10 mouse cellular contexts compared by ENCODE assay signal in the genomic region with DNA sequence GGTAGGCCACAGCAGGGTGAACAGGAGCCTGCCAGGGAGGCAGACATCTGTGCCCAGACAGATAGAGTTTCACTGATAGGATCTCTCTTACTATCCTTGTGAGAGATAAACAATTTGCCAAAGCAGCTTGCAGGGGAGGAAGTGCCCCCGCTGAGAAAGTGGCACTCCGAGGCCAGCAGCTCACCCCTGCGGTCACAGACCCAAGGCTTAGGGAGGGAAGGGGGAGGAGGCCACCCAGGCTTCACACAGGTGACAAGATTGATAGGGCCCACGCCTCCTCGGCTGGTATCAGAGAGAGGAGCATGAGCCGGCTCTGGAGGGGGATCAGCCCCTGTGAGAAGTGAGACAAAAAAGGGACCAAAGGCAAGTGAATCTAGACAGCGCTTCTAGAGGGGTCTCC.
DNase-seq lines count a peak whose midpoint lies in the region; ATAC-seq and TF ChIP-seq lines count a peak whose summit lies in the region.
"Had no signal": no experiment of that assay in that cellular context is flagged by ENCODE, and none has a peak within 500 bp of the region (broad histone marks: within the 10 kb centered on the region; RNA-seq: fewer than 3 reads in every experiment).

No protein-coding gene starts in this region.

- H3K36me3 ChIP-seq in kidney, postnatal 0 days (ENCODE audit: insufficient read depth, low read length): no peaks in the 10 kb centered on the region
- no peaks in the 10 kb centered on the region for H3K36me3 ChIP-seq in embryonic facial prominence, embryonic 10.5 days (replicated peaks)
- H3K36me3 ChIP-seq: limb, embryonic 13.5 days had no signal

- no peak overlapping the region for H3K9ac ChIP-seq in kidney, postnatal 0 days (ENCODE audit: low read depth, low read length)
- H3K9ac ChIP-seq: limb, embryonic 13.5 days had no signal

- H3K27me3 ChIP-seq in kidney, postnatal 0 days (ENCODE audit: insufficient read depth, low read length): no peaks in the 10 kb centered on the region
- peaks cover 14% of the 10 kb centered on the region for H3K27me3 ChIP-seq in embryonic facial prominence, embryonic 10.5 days (replicated peaks; ENCODE audit: low read depth, poor library complexity, severe bottlenecking)

- H3K4me2 ChIP-seq in kidney, postnatal 0 days (ENCODE audit: low read length): no peak overlapping the region
- H3K4me2 ChIP-seq: limb, embryonic 13.5 days had no signal

- TF ChIP-seq CTCF in kidney, postnatal 0 days (IDR thresholded peaks at IDR 0.05; ENCODE audit: low read depth): no peak

- no peaks in the 10 kb centered on the region for H3K9me3 ChIP-seq in kidney, postnatal 0 days (replicated peaks; ENCODE audit: low read length)
- no peaks in the 10 kb centered on the region for H3K9me3 ChIP-seq in embryonic facial prominence, embryonic 10.5 days
- H3K9me3 ChIP-seq: limb, embryonic 13.5 days had no signal

- no peak overlapping the region for H3K27ac ChIP-seq in kidney, postnatal 0 days
- peak overlapping the region; percentile 48; the same call in 1 of the 2 replicates for H3K27ac ChIP-seq in embryonic facial prominence, embryonic 10.5 days (replicated peaks)
- H3K27ac ChIP-seq: limb, embryonic 13.5 days had no signal

- no peak overlapping the region for H3K4me3 ChIP-seq in kidney, postnatal 0 days (replicated peaks; ENCODE audit: low read depth, low read length)
- H3K4me3 ChIP-seq in embryonic facial prominence, embryonic 10.5 days: no peak overlapping the region
- H3K4me3 ChIP-seq: limb, embryonic 13.5 days had no signal

- 0 out of 2 replicates have a peak, but pooled peaks cover 3% of the 10 kb centered on the region for H3K4me1 ChIP-seq in kidney, postnatal 0 days (replicated peaks; ENCODE audit: insufficient read depth, low read length)
- peaks cover 35% of the 10 kb centered on the region for H3K4me1 ChIP-seq in embryonic facial prominence, embryonic 10.5 days

- DNase-seq in cerebellum, adult 18-20 months: peak; percentile 5 to 8
- peak; percentile 61 for DNase-seq in kidney, postnatal 0 days (ENCODE audit: low spot score)
- no peak for DNase-seq in kidney, adult 8-10 months
- no peak for DNase-seq in embryonic facial prominence, embryonic 10.5 days (ENCODE audit: low spot score)
- peak; percentile 89 to 92 for DNase-seq in thymus, adult 18-20 months
- no peak for DNase-seq in gastrocnemius, postnatal 10 days
- DNase-seq in layer of hippocampus, postnatal 25 days (ENCODE audit: extremely low spot score in 1 of 2, low spot score in 1 of 2): no peak
- DNase-seq: kidney, adult 9 months had no signal

- no peak for ATAC-seq in cerebellum, adult (ENCODE audit: insufficient number of reproducible peaks, low FRiP score, low TSS enrichment)
- no peak for ATAC-seq in kidney, postnatal 0 days (replicated peaks; ENCODE audit: low FRiP score, low read depth)

- 11% methylated on average over 7 of the region's 7 CpGs for WGBS in kidney, postnatal 0 days
- WGBS in embryonic facial prominence, embryonic 10.5 days: 6% methylated on average over 7 of the region's 7 CpGs

Comparison
In these comparisons a context has a peak if more than half of its experiments do, and no peak if none do; other contexts are left out.
1. DNase-seq: peak in cerebellum, adult 18-20 months (2 of 2), kidney, postnatal 0 days (single experiment) and thymus, adult 18-20 months (2 of 2); none in kidney, adult 8-10 months (0 of 2), embryonic facial prominence, embryonic 10.5 days (single experiment), gastrocnemius, postnatal 10 days (single experiment) and layer of hippocampus, postnatal 25 days (0 of 2).